Mouse (Mus musculus) bone marrow, adult 2 months (tissue): ENCODE results near the gene AC141477.1.

Source experiments
- CTCF ChIP-seq: fragments of 200-500 bp; IDR thresholded peaks from 2 replicates; pipeline ENCODE4 v1.5.1; 2011; ENCODE audit warnings: low read length, control low read depth; ENCODE audit not compliant: control insufficient read depth, insufficient read depth
- POLR2A ChIP-seq: fragments of 200-500 bp; IDR thresholded peaks from 2 replicates; pipeline ENCODE4 v1.6.1; 2011; ENCODE audit warnings: low read depth, mild to moderate bottlenecking, control low read depth, low read length, borderline replicate concordance; ENCODE audit not compliant: control insufficient read depth

DNA sequence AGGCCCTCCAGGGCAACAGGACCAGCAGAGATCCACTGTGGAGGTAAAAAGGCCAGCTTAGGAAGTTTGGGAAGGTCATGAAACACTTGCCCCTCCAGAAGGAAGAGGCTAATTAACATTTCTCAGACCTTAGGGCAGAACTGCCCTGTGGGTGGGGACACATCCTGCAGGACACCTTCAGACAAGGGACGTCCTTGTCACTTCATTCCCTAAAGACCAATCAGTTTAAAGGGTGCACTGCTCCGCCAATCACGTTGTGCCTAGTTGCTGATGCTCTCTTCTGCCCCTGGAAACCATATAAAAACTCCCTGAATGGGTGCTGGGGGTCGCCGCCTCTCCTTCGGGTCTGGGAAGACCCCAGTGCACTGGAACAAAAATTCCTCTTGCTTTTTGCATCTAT lies 22.5 kb upstream of the AC141477.1 start:
- no peak for TF ChIP-seq CTCF
- no peak for TF ChIP-seq POLR2A
